Mouse (Mus musculus) heart, postnatal 14 days (tissue): ENCODE data around the gene Spaca6. TPM values are rescaled to one million over a fixed set of nuclear protein-coding genes. Genes with fewer than 3 reads are reported as not detected.

Experiments used
- DNase-seq, 2 experiments: peaks; one replicate each; pipeline ENCODE4 v3.0.0; 2021 to 2022
- intact Hi-C: fragments of 180-260 bp; cut with DNase I; formaldehyde crosslinking; loops from one replicate; pipeline ENCODE4 v1.15.1; 2025
- long read RNA-seq, 2 experiments: library from polyadenylated mRNA; stranded (forward); transcript quantifications; one replicate each; pipeline ENCODE4 v2.0.0; 2021
- total RNA-seq, 2 experiments: library from RNA; stranded (reverse); gene quantifications; 2 replicates each; pipeline ENCODE4 v1.2.3; 2021

The Spaca6 gene
- total RNA-seq, result 10 to 100 TPM; 14.9 to 23.6 TPM
- long read RNA-seq, experiment 1, result 0 reads
- long read RNA-seq, experiment 2, partial matches to known transcripts, result 0 of 1 reads
- long read RNA-seq, experiment 2, other reads (novel, unspliced or antisense), result 1 of 1 reads

DNA sequence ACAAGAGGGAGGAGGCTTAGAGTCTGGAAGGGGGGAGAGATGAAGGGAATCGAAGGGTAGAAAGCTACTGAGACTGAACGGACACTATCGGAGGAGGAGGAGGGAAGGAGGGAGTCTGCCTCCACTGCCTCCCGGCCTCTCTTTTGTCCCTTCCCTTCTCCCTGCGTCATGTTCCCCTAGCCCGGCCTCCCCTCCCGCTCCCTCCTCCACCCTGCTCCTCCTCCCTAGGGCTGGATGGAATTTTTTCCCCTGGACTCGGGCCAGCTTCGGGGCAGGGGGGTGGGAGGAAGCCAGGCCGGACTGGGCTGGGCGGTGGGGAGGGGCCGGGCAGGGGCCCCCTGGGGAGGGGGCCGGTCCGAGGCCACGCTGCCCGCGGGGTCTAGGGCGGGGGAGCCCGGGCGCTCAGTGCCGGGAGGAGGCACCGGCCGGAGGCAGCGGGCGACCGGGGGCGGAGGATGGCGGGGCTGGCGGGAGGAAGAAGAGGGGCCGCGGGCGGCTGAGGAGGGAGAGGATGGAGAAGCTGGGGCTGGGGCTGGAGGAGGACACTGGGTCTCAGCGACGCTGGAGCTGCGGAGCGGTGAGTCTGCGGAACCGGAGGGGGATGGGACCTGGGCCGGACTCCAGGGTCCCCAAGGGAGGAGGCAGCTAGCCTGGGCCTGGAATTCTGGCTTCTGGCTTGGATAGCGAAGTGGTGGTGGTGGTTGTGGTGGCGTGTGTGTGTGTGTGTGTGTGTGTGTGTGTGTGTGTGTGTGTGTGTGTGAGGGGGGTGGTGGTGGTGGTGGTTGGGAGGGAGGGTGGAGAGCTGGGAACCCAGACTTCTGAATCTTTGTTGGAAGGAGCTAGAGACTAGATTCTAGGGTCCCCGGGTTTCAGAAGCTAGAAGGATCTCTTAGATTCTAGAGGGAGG, at the start of gene Spaca6:
Gene Spaca6, plus strand, starts transcription at position 408 of the 907 bp plus-strand sequence.
- peak; percentile 96 to 97 for DNase-seq
- intact Hi-C loops, result loop anchor here (10.0 kb wide), 1 partner anchor 202 kb away; the partner anchor contains the start of gene Lnpep

DNA sequence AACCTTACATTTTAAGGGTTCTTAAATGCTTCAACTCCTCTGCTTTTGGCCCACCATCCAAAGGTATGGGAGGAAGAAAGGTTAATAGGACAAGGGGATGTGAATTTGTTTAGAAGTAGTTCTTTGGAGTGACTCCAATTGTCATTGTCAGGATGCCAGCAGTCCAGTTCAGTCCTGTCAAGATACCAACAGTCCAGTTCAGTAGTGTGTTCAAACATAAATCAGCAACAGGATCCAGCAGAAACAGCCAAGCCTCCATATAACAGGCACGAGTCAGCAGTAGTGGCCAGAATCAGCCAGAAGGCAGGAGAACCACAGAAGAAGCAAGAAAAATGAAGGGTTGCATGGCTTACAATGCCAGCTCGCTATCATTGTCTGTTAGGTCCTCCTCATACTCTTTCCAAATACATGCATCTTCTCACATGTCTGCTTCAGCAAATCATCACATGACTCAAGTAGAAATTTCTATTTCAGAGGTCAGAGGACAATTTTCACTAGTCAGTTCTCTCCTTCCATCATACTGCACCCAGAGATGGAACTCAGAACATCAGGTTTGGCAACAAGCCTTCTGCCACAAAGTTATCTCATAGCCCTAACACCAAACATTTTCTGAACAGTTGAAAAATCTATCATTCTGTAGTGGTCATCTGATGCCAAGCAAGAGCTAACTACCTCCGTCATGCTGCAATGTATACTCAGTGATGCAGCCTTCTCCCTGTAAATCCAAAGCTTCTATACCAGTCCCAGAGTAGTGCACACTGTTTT, 35.9 kb upstream of the Spaca6 start:
- DNase-seq, result no peak

DNA sequence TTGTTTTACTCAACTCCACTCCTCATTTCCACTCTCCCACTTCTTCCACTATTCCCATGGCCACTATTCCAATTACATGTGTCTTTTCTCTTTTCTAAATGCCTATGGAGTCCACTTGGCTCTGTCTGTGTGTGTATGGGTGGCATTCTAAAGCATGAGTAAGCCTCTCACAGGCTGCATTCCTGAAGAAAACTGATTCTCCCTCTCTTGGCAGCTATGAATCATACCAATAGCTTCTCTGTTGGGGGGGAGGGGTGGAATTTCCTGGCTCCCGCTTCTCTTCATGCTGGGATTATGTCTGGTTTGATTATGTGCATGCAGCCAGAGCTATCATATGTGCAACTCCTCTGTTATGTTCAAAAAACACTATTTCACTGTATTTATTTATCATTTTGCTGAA, 34.4 kb upstream of the Spaca6 start:
- peak in 1 of 2 experiments; percentile 2 for DNase-seq
- intact Hi-C loops, result no loop called here

More for the DNA sequence above, 35.9 kb upstream of the Spaca6 start:
- intact Hi-C loops, result no loop called here

DNA sequence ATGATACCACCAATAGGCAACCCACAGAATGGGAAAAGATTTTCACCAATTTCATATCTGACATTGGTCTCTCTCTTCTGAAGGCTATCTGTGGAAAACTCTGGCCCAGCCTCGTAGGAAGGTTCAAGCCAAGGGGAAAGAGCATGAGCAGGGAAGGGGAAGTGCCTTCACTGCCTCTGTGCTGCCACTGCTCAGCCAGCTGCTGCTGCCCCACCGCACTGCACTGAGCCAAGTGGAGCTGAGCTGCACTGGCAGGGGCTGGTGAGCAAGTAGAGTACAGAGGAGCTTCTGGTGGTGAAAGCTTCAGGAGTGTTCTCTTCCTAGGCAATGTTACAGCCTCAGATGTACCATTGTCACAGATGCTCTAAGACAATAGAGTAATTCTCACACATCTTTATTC, 31.4 kb upstream of the Spaca6 start:
- intact Hi-C loops, result no loop called here
- DNase-seq, result no peak

DNA sequence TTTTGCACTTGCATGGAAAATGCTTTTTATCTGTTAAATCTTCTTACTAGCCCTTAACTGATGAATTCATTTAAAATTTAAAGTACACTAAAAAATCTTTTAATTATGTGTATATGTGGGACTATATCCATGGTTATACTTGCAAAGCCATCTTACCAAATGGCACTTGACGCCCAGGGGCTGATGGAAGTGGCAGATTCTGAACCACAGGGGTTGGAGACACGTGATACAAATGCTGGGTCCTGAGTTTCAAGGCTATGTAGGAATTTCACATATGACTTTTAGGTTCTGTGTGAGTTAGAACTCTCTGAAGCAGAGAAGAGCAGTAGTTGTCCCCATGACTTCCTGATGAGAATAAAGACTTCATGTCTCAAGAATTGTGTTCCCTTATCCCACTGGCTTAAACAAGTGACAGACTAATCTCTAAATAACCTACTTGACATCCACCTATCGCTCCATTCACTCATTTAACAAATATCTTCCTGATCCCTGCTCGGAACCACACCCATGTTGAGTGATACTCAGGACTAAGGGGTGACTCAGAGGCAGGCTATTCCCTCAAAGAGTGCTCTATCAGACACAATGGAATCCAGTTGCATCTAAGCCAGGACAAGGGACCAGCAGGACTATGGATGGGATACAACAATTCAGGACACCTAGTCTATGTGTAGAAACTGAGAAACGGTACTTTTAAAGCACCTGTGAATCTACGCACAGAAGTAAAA, 3.2 kb upstream of the Spaca6 start:
- intact Hi-C loops, result loop anchor here (10.0 kb wide), 1 partner anchor 199 kb away; the partner anchor contains the start of gene Lnpep

DNA sequence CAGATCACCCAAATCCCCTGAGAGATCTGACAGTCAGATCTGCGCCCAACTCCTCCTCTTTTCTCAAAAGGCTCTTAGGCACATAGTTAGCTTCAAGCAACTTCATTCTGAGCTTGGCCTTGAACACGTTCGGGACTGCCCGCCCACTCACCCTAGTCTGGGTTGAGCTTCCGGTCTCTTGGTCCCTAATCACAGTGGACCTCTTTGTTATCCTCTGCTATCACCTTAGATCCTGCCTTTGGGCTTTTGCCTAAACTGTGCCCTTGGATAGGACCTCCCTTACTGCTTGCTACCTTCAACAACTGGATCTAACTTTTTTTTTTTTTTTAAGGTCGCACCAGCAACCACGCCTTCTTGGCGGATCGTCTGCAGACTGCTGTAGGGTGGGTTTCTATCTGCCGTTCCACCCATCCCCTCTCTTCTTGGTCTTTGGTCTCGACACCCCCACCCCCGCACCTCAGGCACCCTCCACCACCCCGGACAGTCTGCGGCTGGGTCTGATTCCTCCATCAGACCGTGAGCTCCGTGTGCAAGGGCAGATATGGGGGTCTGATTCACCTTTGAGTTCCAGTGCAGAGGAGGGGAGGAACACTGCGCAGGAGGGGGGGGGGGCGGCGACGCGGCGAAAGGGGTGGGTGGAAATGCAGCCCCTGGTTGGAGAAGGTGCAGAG, 902 bp upstream of the Spaca6 start:
- peak; percentile 27 to 50 for DNase-seq
- intact Hi-C loops, result loop anchor here (10.0 kb wide), 1 partner anchor 201 kb away; the partner anchor contains the start of gene Lnpep

More for the DNA sequence above, 3.2 kb upstream of the Spaca6 start:
- no peak for DNase-seq

DNA sequence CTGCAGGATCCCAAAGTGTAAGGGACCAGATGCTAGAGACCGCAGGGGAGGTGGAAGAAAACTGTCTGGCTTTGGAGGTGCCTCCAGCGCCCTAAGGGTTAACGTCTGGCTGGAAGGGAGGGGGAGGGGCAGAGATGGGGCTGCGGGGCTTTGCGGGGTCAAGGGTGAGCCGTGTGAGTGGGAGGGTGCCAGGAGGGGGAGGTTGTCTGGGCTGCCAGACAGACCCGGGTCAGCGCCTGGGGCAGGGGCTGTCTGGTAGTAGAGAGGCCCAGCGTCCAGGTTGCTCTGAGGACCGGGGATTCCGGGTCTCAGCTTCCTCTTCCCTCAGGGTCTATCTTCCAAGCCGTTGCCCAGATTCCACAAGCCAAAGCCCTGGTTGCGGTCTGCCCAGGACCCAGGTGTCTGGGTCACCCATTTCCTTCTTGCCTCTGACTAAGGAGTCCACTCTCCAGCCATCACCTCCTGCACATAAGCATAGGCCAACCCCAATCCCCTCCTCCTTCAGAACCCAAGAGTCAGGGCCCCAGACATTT, 766 bp downstream of the Spaca6 start:
- intact Hi-C loops, result loop anchor here (10.0 kb wide), 1 partner anchor 203 kb away; the partner anchor contains the start of gene Lnpep
- DNase-seq, result peak; percentile 64 to 66

DNA sequence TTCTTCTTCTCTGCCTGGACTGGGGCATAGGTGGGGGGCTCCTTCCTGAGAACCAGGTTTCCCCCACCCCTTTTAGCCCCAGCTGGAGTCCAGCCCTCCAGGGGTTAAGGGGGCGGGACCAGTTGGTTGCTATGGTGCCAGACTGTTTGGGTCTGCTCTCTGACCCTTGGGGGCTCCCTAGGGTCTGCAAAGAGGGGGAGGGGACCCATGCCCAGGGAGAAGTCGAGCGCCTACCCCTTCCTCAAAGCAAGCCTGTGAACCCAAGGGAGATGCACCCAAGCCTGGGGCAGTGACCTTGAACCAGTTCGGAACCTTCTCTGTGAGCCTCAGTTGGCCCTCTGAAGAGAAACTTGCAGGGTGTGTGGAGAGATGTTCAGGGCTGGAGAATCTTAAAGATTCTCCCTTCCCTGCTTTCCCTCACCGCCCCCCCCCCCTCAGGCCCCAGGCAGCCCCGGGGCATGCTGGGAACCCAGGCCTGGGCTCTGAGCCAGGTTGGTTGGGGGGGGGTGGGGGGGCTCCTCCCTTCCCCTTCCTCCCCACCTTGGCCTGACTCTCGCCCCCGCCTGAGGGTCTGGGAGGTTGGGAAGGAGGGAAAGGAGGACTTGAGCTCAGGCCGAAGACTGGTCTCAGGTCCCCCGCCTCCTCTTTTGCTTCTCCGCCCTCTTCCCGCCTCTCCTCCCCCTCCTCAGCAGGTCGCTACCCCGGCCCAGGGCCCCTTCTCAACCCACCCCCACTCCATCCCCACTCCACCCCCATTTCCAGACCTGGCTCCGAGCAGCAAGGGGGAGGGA, 1.4 kb downstream of the Spaca6 start:
- DNase-seq, result peak; percentile 64 to 66
- intact Hi-C loops, result loop anchor here (10.0 kb wide), 1 partner anchor 204 kb away; the partner anchor contains the start of gene Lnpep

DNA sequence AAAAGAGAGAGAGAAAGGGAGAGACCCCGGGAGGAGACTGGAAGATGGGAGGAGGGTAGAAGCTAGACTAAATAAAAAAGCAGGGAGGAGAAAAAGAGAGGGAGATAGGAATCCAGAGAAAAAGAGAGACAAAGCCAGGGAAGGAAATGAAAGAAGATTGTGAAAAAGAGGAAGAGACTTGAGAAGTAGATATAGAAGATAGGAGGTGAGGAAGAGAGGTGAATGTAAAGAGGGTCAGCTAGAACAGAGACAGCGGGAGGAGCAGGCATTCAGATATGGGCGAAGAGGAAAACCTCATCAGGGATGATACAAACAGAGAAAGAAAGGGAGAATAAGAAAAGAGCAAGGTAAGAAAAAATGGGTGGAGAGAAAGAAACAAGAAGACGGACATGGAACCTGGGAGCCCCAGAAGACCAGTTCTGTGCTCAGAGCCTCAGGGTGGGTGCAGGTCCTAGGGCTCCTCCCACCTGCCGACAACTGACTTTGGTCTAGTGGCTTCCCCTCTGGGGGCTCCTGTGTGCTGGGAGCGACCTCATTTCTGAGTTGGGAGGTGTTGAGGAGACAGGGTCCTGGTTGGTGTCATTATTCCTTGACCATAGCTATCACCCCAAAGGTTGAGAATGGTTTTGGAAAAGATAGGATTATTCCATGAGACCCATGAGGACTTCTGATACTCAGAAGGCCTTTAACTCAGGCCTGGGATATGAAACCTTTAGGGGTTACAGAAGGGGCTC, 2.3 kb downstream of the Spaca6 start:
- DNase-seq, result no peak
- intact Hi-C loops, result loop anchor here (10.0 kb wide), 1 partner anchor 204 kb away; the partner anchor contains the start of gene Lnpep

DNA sequence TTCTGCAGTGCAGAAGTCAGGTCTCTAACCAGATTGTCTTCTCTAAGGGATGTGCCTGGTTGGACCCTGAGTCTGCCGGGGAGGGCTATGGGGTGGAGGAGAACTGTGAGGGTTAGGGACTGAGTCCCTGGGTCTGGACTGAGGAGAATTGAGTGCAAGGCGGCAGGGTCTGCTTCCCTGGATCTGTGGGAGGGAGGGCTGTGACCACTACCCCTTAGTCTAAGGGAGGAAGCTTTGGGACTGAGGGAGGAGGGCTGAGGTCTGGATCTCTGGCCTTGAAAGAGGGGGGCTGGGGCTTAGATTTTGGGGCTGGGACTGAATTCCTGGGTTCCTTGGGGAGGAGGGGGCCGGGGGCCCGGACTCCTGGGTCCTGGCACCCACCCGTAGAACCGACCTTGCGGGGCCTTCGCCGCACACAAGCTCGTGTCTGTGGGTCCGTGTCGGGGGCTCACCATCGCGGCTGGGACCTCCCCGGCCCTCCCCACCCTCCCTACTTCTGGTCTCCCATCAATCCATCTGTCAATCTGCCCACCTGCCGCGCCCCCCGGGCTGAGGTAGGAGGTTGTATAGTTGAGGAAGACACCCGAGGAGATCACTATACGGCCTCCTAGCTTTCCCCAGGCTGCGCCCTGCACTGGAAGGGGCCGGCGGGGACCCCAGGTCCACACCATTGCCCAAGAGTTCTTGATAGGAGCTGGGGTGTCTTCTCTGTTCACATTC, 3.0 kb downstream of the Spaca6 start:
- DNase-seq, result no peak
- intact Hi-C loops, result loop anchor here (10.0 kb wide), 3 partner anchors 65 to 765 kb away; partner anchors contain the start of genes Lnpep and Zfp960

DNA sequence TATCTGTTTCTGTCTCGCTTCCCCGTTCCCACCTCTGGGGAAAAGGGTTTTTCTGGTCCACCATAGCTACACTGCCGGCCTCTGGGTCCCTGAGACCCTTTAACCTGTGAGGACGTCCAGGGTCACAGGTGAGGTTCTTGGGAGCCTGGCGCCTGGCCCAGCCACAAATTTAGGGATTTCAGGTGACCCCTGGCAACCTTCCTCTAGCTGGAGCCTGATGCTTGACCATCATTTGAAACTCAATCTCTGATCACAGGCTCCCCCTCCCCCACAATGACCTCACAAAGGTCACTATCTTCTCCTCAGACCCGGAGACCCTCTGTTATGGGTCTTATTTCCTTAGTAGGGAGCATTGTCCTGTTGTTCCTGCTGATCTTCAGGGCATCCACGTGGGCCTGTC, 3.8 kb downstream of the Spaca6 start:
- intact Hi-C loops, result loop anchor here (10.0 kb wide), 2 partner anchors 64 to 766 kb away; partner anchors contain the start of gene Zfp960
- no peak for DNase-seq

DNA sequence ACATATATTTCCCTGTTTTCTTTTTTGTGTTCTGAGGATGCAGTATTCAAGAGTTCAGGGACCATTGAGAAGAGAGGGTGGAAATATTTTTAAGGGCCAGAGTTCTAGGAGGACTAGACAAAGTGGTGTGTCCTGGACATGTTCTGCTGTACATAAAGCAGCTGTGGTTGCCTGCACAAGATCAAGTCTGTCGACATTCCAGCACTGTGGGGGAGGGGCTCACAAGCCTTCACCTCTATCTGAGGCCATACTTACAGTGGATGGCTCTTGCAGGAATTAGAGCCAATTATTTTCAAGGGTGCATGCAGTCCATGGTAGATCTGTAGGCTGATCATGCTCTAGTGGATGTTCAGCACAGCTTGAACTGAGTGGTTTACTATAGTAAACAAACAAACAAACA, 7.9 kb downstream of the Spaca6 start:
- no peak for DNase-seq
- intact Hi-C loops, result loop anchor here (5.0 to 10.0 kb wide), 3 partner anchors 60 to 770 kb away; partner anchors contain the start of gene Zfp960

DNA sequence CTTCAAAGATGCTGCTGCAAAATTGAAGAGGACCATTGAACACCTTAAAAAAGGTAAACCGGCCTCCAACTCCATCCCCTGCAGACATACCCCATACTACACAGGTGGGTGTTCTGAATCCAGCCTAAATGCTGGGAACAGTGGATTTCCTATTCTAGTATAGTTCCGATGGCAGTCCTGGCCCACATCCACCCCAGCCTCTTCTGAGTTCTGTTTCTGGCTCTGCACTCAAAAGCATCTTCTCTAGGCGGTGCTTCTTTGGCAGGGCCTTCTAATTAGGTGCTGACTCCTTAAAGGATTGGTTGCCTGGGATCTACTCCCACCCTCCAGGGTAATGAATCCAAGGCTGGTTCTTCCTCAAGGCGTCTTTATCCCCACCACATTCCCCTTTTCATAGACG, 9.1 kb downstream of the Spaca6 start:
- intact Hi-C loops, result loop anchor here (5.0 to 10.0 kb wide), 3 partner anchors 59 to 771 kb away; partner anchors contain the start of gene Zfp960
- DNase-seq, result no peak

DNA sequence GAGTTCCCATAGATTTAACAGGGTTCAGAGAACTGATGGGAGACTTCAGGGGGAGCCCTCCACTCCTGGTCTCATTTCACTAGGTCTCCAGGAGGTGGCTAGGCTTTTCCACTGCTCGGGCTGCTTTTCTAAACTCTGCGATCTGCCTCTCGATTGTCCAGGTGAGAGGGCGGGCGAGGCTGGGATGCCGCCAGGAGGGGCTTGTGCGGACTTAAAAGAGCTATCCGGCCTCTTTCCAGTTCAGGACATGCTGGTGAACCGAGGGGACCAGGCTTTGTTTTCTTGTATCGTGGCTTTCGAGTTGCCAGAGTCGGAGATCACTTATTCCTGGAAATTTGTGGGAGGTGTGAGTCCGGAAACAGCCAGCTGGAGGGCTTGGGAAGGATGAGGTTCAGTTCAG, 10.5 kb downstream of the Spaca6 start:
- DNase-seq, result peak; percentile 24 to 27
- intact Hi-C loops, result loop anchor here (5.0 to 10.0 kb wide), 3 partner anchors 57 to 773 kb away; partner anchors contain the start of gene Zfp960

DNA sequence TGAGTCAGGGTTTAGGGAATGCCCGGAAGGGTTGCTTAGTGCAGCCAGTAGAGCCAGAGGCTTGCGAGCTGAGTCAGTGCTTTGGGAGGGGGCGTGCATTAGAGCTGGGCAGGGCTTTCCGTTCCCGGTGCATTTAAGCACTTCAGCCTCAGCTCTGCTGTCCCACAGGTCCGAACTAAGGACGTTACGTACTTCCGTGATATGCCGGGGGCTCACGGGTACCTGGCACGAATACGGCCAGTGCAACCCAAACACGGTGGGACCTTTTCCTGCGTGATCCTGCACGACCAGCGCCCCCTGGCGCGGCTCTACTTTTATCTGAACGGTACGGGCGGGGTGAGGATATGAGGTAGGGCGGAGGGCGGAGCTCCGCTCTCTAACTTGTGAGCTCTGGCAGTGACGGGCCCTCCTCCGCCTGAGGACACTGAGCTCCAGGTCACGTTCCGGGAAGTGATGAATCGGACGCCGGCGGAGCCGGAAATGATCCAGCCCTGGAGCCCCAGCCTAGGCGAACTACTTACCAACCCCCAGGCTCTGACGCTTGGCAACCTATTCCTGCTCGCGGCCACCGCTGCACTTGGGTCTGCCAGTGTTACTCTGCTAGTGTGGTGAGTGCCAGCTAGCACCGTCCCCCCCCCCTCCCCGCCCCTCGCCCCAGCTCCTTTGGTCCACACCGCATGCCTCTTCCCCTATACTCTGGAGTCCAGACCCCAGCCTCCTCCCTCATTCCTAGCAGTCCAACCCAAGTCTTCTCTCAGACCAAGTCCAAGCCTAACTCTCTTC, 11.2 kb downstream of the Spaca6 start:
- intact Hi-C loops, result loop anchor here (5.0 to 10.0 kb wide), 3 partner anchors 57 to 773 kb away; partner anchors contain the start of gene Zfp960
- DNase-seq, result peak; percentile 96

DNA sequence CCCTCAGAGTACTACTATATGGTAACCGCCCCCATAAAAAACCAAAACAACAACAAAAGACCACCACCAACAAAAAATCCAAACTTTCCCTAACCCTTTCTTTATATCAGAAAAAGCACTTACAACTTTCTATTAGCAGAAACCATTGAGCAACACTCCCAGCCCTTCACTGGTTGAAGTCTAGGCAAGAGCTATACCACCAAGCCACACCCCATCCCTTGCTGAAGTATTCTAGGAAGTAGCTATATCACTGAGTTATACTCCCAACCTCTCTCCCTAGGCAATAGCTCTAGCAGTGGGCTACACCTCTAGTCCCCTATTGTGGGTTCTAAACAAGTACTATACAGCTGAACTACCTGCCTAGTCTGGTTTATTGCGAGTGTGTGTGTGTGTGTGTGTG, 12.3 kb downstream of the Spaca6 start:
- intact Hi-C loops, result loop anchor here (5.0 to 10.0 kb wide), 3 partner anchors 56 to 774 kb away; partner anchors contain the start of gene Zfp960
- no peak for DNase-seq
